Mouse (Mus musculus): ENCODE measurements around the gene Atxn2. TPM values are rescaled to one million over a fixed set of nuclear protein-coding genes. Genes with fewer than 3 reads are reported as not detected.
A peak's percentile ranks its signal among the peaks of the same experiment; 100 is the strongest.

Atxn2 gene
- total RNA-seq, 1 experiment: 58.0 TPM

- in situ Hi-C loops (cut with MboI; ENCODE audit: low sequenced_read_pairs in 2 of 2, unreplicated experiment in 2 of 2): no loop called here
- H3K9me3 ChIP-seq (ENCODE audit: control insufficient read depth, insufficient read depth, low read depth, low read length): no peaks in the 10 kb centered on the region
These were observed 7.8 kb upstream of the Atxn2 start for GRCm38 (mm10) chr5:121703341-121703740.

GRCm38 (mm10) chr5:121704512-121705248, 6.5 kb upstream of the Atxn2 start:
- Histone ChIP-seq H3K4me1 (ENCODE audit: control insufficient read depth in 2 of 2, insufficient read depth in 2 of 2, low read length in 2 of 2, poor library complexity in 1 of 2) (peaks cover 10 to 12% of the 10 kb centered on the region in 2 experiments), H3K4me3 (ENCODE audit: insufficient read depth in 1 of 2, low read depth in 1 of 2, low read length in 2 of 2, poor library complexity in 1 of 2, severe bottlenecking in 1 of 2) (peak overlapping the region in 1 of 2 experiments; percentile 41; a peak in 2 of 4 replicates), H3K27ac (ENCODE audit: insufficient read depth, low read depth, low read length, poor library complexity, severe bottlenecking) (no peak overlapping the region; the same call in 1 of the 2 replicates), H3K36me3 (ENCODE audit: control insufficient read depth, insufficient read depth, low read length, poor library complexity, severe bottlenecking) (no peaks in the 10 kb centered on the region), H3K9me3 (ENCODE audit: control insufficient read depth, insufficient read depth, low read depth, low read length) (no peaks in the 10 kb centered on the region), H3K9ac (ENCODE audit: insufficient read depth, low read depth, low read length, poor library complexity, severe bottlenecking) (0 out of 2 replicates have a peak overlapping the region, but pooled peaks have one; percentile 29)
- DNase-seq (ENCODE audit: low read depth, low spot score): no peak
- TF ChIP-seq ZC3H11A (IDR thresholded peaks at IDR 0.05; ENCODE audit: borderline replicate concordance, low read depth, low read length): no peak
- peak; percentile 48; the same call in 1 of the 2 replicates for TF ChIP-seq ZNF384 (IDR thresholded peaks at IDR 0.05; ENCODE audit: low read depth, low read length)
- in situ Hi-C loops (cut with MboI; ENCODE audit: low sequenced_read_pairs in 2 of 2, unreplicated experiment in 2 of 2): no loop called here

More at GRCm38 (mm10) chr5:121703341-121703740, 7.8 kb upstream of the Atxn2 start:
- Histone ChIP-seq H3K9ac (ENCODE audit: insufficient read depth, low read depth, low read length, poor library complexity, severe bottlenecking) (no peak overlapping the region), H3K4me3 (ENCODE audit: insufficient read depth in 1 of 2, low read depth in 1 of 2, low read length in 2 of 2, poor library complexity in 1 of 2, severe bottlenecking in 1 of 2) (no peak overlapping the region), H3K36me3 (ENCODE audit: control insufficient read depth, insufficient read depth, low read length, poor library complexity, severe bottlenecking) (no peaks in the 10 kb centered on the region), H3K4me1 (ENCODE audit: control insufficient read depth in 2 of 2, insufficient read depth in 2 of 2, low read length in 2 of 2, poor library complexity in 1 of 2) (peaks cover 10 to 12% of the 10 kb centered on the region in 2 experiments), H3K27ac (ENCODE audit: insufficient read depth, low read depth, low read length, poor library complexity, severe bottlenecking) (no peak overlapping the region)
- TF ChIP-seq ZC3H11A (IDR thresholded peaks at IDR 0.05; ENCODE audit: borderline replicate concordance, low read depth, low read length) (no peak), MAFK (IDR thresholded peaks at IDR 0.05; ENCODE audit: insufficient read depth, low read depth, low read length) (no peak), CHD2 (IDR thresholded peaks at IDR 0.05; ENCODE audit: low read depth, low read length) (no peak), ZNF384 (IDR thresholded peaks at IDR 0.05; ENCODE audit: low read depth, low read length) (no peak), HCFC1 (IDR thresholded peaks at IDR 0.05; ENCODE audit: borderline replicate concordance, insufficient read depth, low read length) (no peak)
- no peak for DNase-seq (ENCODE audit: low read depth, low spot score)

GRCm38 (mm10) chr5:121710402-121710801, 735 bp upstream of the Atxn2 start:
- peak overlapping the region in 1 of 2 experiments; percentile 73; a peak in 2 of 4 replicates for H3K4me3 ChIP-seq (ENCODE audit: insufficient read depth in 1 of 2, low read depth in 1 of 2, low read length in 2 of 2, poor library complexity in 1 of 2, severe bottlenecking in 1 of 2)
- no peak overlapping the region; the same call in 1 of the 2 replicates for H3K27ac ChIP-seq (ENCODE audit: insufficient read depth, low read depth, low read length, poor library complexity, severe bottlenecking)
- H3K36me3 ChIP-seq (ENCODE audit: control insufficient read depth, insufficient read depth, low read length, poor library complexity, severe bottlenecking): no peaks in the 10 kb centered on the region
- H3K9ac ChIP-seq (ENCODE audit: insufficient read depth, low read depth, low read length, poor library complexity, severe bottlenecking): no peak overlapping the region; the same call in 1 of the 2 replicates
- H3K9me3 ChIP-seq (ENCODE audit: control insufficient read depth, insufficient read depth, low read depth, low read length): no peaks in the 10 kb centered on the region
- TF ChIP-seq MAFK (IDR thresholded peaks at IDR 0.05; ENCODE audit: insufficient read depth, low read depth, low read length): no peak
- no peak for TF ChIP-seq CHD2 (IDR thresholded peaks at IDR 0.05; ENCODE audit: low read depth, low read length)
- no peak for TF ChIP-seq HCFC1 (IDR thresholded peaks at IDR 0.05; ENCODE audit: borderline replicate concordance, insufficient read depth, low read length)
- TF ChIP-seq ZC3H11A (IDR thresholded peaks at IDR 0.05; ENCODE audit: borderline replicate concordance, low read depth, low read length): no peak
- peaks cover 6 to 7% of the 10 kb centered on the region in 2 experiments; a peak in 2 of 4 replicates for H3K4me1 ChIP-seq (ENCODE audit: control insufficient read depth in 2 of 2, insufficient read depth in 2 of 2, low read length in 2 of 2, poor library complexity in 1 of 2)
- in situ Hi-C loops (cut with MboI; ENCODE audit: low sequenced_read_pairs in 2 of 2, unreplicated experiment in 2 of 2): no loop called here
- no peak for DNase-seq (ENCODE audit: low read depth, low spot score)

- Histone ChIP-seq H3K36me3 (ENCODE audit: control insufficient read depth, insufficient read depth, low read length, poor library complexity, severe bottlenecking) (no peaks in the 10 kb centered on the region), H3K9ac (ENCODE audit: insufficient read depth, low read depth, low read length, poor library complexity, severe bottlenecking) (peak overlapping the region; percentile 80), H3K4me1 (ENCODE audit: control insufficient read depth in 2 of 2, insufficient read depth in 2 of 2, low read length in 2 of 2, poor library complexity in 1 of 2) (peaks cover 6 to 10% of the 10 kb centered on the region in 2 experiments; a peak in 3 of 4 replicates), H3K27ac (ENCODE audit: insufficient read depth, low read depth, low read length, poor library complexity, severe bottlenecking) (peak overlapping the region; percentile 85), H3K9me3 (ENCODE audit: control insufficient read depth, insufficient read depth, low read depth, low read length) (no peaks in the 10 kb centered on the region), H3K4me3 (ENCODE audit: insufficient read depth in 1 of 2, low read depth in 1 of 2, low read length in 2 of 2, poor library complexity in 1 of 2, severe bottlenecking in 1 of 2) (peak overlapping the region; percentile 73 to 95)
- in situ Hi-C loops (cut with MboI; ENCODE audit: low sequenced_read_pairs in 2 of 2, unreplicated experiment in 2 of 2): no loop called here
- DNase-seq (ENCODE audit: low read depth, low spot score): no peak
- TF ChIP-seq MAFK (IDR thresholded peaks at IDR 0.05; ENCODE audit: insufficient read depth, low read depth, low read length): no peak
- 0 out of 2 replicates have a peak, but pooled peaks have one; percentile 16 for TF ChIP-seq CHD2 (IDR thresholded peaks at IDR 0.05; ENCODE audit: low read depth, low read length)
- peak; percentile 82 for TF ChIP-seq ZNF384 (IDR thresholded peaks at IDR 0.05; ENCODE audit: low read depth, low read length)
- no peak for TF ChIP-seq HCFC1 (IDR thresholded peaks at IDR 0.05; ENCODE audit: borderline replicate concordance, insufficient read depth, low read length)
These were observed 325 bp upstream of the Atxn2 start for GRCm38 (mm10) chr5:121710851-121711173.
